Mouse (Mus musculus): Measurements from ENCODE around the gene Gm34653. TPM values are rescaled to one million over a fixed set of nuclear protein-coding genes. Genes with fewer than 3 reads are reported as not detected.
"Not testable (repeated sequence)": the region's sequence is repeated elsewhere in the genome, so short reads cannot be mapped to it uniquely, and the experiment has no call there.

Gene Gm34653
- polyA plus RNA-seq, 1 experiment = not detected

DNA sequence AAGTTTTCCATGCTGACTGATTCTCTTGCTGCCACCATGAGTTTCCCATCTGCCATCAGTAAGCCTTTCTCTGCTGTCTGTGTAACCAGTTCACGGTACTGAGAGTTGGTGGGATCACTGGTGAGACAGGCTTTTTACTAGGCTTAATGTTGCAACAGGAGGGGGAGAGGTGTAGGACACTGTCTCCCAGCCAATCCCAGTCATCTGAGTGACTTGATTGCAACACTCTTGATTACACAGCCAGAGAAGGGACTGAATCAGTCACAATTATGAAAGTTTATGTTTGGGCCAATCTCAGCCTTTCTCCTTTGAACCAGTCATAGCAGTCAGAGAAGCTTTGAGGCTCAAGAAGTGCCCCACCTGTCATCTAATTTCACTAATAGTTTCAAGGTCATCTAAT is 4.8 kb upstream of the Gm34653 start:
- 41% methylated on average over 1 of the region's 1 CpGs for WGBS
- Histone ChIP-seq H3K27ac (ENCODE audit: control insufficient read depth, insufficient read depth, low read depth, low read length, poor library complexity) (no peak overlapping the region), H3K4me1 (ENCODE audit: control insufficient read depth, insufficient read depth, low read length) (peaks cover 1% of the 10 kb centered on the region; the same call in 1 of the 2 replicates), H3K4me3 (replicated peaks; ENCODE audit: control insufficient read depth, low read depth, low read length) (no peak overlapping the region)
- TF ChIP-seq POLR2A (IDR thresholded peaks at IDR 0.05; ENCODE audit: borderline replicate concordance, control insufficient read depth, low read depth, low read length) (no peak), CTCF (IDR thresholded peaks at IDR 0.05; ENCODE audit: control insufficient read depth, insufficient read depth, low read length) (no peak)

DNA sequence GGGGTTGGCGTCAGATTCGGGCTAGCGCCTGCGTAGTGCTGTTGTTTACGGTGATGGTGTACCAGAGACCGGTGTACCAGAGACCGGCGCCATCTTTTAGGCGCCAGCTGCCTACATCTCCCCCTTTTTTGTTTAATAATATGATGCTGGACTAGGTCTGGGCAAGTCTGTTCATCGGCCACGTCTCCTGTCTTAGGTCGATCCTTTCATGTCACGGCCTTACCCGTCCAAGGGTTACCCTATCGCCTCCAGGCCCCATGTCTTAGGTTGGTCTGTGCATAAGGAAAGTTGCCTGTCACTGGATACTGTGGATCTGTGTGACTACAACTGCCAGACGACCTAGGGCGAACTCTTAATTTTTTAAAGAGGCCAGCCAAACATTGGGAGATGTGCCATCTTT is 2.7 kb upstream of the Gm34653 start:
- not testable (repeated sequence) for H3K4me3 ChIP-seq (replicated peaks; ENCODE audit: control insufficient read depth, low read depth, low read length); H3K4me1 ChIP-seq (ENCODE audit: control insufficient read depth, insufficient read depth, low read length); H3K27ac ChIP-seq (ENCODE audit: control insufficient read depth, insufficient read depth, low read depth, low read length, poor library complexity)
- 96% methylated on average over 17 of the region's 17 CpGs for WGBS

DNA sequence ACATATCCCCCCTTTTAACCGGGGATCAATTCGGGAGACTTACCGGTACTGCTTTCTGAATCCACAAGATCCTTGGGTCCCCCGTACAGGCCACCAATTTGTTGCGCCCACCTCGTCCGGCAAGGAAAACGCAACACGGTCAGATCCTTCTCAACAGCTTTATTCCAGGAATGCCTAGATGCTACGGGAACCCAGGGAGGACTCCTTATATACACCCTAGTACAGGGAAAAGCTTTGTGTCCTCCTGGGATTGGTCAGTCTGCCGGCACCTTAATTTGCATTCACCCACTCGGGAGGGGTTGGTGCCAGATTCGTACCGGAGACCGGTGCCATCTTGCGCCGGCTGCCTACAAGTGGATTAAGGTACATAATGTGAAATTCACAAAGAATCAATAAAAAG is 817 bp downstream of the Gm34653 start:
- 88% methylated on average over 17 of the region's 17 CpGs for WGBS
- TF ChIP-seq CTCF (IDR thresholded peaks at IDR 0.05; ENCODE audit: control insufficient read depth, insufficient read depth, low read length) (no peak), POLR2A (IDR thresholded peaks at IDR 0.05; ENCODE audit: borderline replicate concordance, control insufficient read depth, low read depth, low read length) (no peak)
- no peak overlapping the region for H3K27ac ChIP-seq (ENCODE audit: control insufficient read depth, insufficient read depth, low read depth, low read length, poor library complexity)
- H3K4me3 ChIP-seq (replicated peaks; ENCODE audit: control insufficient read depth, low read depth, low read length) = no peak overlapping the region
- no peaks in the 10 kb centered on the region for H3K4me1 ChIP-seq (ENCODE audit: control insufficient read depth, insufficient read depth, low read length)

DNA sequence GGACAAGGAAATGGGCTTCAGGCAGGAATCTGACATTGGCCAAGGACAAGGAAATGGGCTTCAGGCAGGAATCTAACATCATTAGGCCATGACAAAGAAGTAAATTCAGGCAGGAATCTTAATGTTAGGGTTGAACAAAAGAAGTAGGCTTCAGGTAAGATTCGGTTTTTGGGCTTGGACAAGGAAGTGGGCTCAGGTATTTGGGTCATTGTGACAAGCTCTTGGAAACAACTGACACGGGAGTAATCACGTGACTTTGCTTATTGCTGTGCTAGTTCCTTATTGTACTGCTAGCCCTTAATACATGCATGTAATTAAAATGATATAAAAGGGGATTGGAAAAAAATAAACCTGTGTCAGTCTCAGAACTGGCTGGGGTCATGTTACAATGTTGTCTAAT is 2.9 kb downstream of the Gm34653 start:
- no peak for TF ChIP-seq POLR2A (IDR thresholded peaks at IDR 0.05; ENCODE audit: borderline replicate concordance, control insufficient read depth, low read depth, low read length)
- no peak for TF ChIP-seq CTCF (IDR thresholded peaks at IDR 0.05; ENCODE audit: control insufficient read depth, insufficient read depth, low read length)
- Histone ChIP-seq H3K4me3 (replicated peaks; ENCODE audit: control insufficient read depth, low read depth, low read length) (no peak overlapping the region), H3K4me1 (ENCODE audit: control insufficient read depth, insufficient read depth, low read length) (no peaks in the 10 kb centered on the region), H3K27ac (ENCODE audit: control insufficient read depth, insufficient read depth, low read depth, low read length, poor library complexity) (no peak overlapping the region)
- WGBS = 59% methylated on average over 3 of the region's 3 CpGs

DNA sequence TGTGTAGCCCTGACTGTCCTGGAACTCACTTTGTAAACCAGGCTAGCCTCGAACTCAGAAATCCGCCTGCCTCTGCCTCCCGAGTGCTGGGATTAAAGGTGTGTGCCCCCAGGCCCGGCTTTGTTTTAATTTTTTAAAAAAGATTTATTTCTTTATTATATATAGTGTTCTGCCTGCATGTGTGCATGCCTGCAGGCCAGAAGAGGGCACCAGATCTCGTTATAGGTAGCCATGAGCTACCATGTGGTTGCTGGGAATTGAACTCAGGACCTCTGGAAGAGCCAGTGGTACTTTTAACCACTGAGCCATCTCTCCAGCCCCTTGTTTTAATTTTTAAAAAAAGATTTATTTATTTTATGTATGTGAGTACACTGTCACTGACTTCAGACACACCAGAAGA is 7.3 kb downstream of the Gm34653 start:
- not testable (repeated sequence) for H3K4me1 ChIP-seq (ENCODE audit: control insufficient read depth, insufficient read depth, low read length)

DNA sequence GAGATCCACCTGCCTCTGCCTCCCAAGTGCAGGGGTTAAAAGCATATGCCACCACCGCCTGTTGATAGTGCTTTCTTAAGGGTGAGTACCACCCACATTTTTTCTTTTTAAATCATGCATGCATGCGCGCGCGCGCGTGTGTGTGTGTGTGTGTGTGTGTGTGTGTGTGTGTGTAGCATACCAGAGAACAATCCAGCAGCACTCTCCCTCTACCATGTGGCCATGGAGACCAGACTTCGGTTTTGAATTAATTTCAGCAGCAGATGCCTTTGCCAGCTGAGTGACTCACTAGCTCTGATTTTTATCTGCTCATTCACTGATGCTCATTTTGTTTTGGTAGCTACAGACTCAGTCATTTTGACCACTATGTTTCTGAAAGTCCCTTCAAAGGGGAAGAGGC is 8.9 kb downstream of the Gm34653 start:
- H3K27ac ChIP-seq (ENCODE audit: control insufficient read depth, insufficient read depth, low read depth, low read length, poor library complexity) = no peak overlapping the region
- TF ChIP-seq POLR2A (IDR thresholded peaks at IDR 0.05; ENCODE audit: borderline replicate concordance, control insufficient read depth, low read depth, low read length) (no peak), CTCF (IDR thresholded peaks at IDR 0.05; ENCODE audit: control insufficient read depth, insufficient read depth, low read length) (no peak)
- no peak overlapping the region for H3K4me3 ChIP-seq (replicated peaks; ENCODE audit: control insufficient read depth, low read depth, low read length)
- WGBS = 87% methylated on average over 8 of the region's 8 CpGs
- H3K4me1 ChIP-seq (ENCODE audit: control insufficient read depth, insufficient read depth, low read length) = no peaks in the 10 kb centered on the region

More for the DNA sequence above, 7.3 kb downstream of the Gm34653 start:
- not testable (repeated sequence) for H3K4me3 ChIP-seq (replicated peaks; ENCODE audit: control insufficient read depth, low read depth, low read length); H3K27ac ChIP-seq (ENCODE audit: control insufficient read depth, insufficient read depth, low read depth, low read length, poor library complexity)
- 70% methylated on average over 5 of the region's 5 CpGs for WGBS

DNA sequence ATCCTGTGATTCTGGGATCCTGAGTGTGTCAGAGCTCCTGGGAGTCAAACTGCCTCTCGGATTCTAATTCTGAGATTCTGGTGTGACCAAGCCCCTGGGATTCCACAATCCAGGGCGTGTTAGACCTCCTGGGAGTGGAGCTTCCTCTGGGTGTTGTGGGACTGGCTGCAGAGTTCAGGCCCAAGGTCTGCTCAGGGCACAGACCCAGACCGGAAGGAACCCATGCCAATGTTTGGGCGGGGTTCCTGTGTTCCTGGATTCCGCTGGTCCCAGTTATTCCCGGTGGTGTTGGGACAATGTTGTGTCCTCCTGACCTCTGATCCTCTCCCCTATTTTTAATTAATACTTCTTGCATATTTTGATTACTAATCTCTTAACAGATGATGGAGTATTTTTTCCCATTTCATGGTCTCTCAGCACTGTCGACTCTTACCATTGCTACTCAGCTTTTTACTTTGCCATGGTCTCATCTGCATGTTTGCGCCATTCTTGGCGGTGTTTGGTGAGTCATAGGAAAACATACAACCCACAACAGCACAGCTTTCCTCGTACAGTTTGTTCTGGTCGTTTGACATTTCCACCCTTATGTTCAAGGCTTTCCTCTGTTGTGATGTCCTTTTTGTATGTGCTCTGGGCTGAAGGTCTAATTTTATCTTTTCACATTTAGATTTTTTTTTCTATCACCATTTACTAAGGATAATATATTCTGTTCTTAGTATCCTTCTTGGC is 10.6 kb downstream of the Gm34653 start:
- Histone ChIP-seq H3K4me1 (ENCODE audit: control insufficient read depth, insufficient read depth, low read length) (no peaks in the 10 kb centered on the region), H3K27ac (ENCODE audit: control insufficient read depth, insufficient read depth, low read depth, low read length, poor library complexity) (no peak overlapping the region), H3K4me3 (replicated peaks; ENCODE audit: control insufficient read depth, low read depth, low read length) (no peak overlapping the region)
- 69% methylated on average over 11 of the region's 11 CpGs for WGBS
- TF ChIP-seq CTCF (IDR thresholded peaks at IDR 0.05; ENCODE audit: control insufficient read depth, insufficient read depth, low read length) = no peak
- TF ChIP-seq POLR2A (IDR thresholded peaks at IDR 0.05; ENCODE audit: borderline replicate concordance, control insufficient read depth, low read depth, low read length) = no peak

DNA sequence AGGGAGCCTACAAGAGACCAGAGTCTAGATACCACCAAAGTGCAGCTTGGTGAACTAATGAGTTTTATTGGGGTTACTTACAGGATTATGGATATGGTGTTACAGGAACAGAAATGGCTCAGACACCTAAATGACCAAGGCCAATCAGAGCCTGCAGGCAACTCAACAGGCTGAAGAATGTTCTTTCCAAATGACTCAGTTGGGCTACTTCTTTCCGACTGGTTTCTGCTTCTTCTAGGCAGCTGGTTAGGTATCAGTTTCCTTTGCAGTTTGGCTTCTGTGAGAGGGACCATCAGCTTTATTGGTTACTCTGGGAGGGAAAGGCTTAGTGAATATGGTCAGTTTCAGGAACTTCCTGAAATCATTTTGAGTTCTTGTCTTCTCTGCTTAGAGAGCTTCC is 14.9 kb downstream of the Gm34653 start:
- Histone ChIP-seq H3K4me3 (replicated peaks; ENCODE audit: control insufficient read depth, low read depth, low read length) (no peak overlapping the region), H3K4me1 (ENCODE audit: control insufficient read depth, insufficient read depth, low read length) (no peaks in the 10 kb centered on the region), H3K27ac (ENCODE audit: control insufficient read depth, insufficient read depth, low read depth, low read length, poor library complexity) (no peak overlapping the region)
- 95% methylated on average over 1 of the region's 1 CpGs for WGBS
- TF ChIP-seq POLR2A (IDR thresholded peaks at IDR 0.05; ENCODE audit: borderline replicate concordance, control insufficient read depth, low read depth, low read length) = no peak
- TF ChIP-seq CTCF (IDR thresholded peaks at IDR 0.05; ENCODE audit: control insufficient read depth, insufficient read depth, low read length) = no peak

DNA sequence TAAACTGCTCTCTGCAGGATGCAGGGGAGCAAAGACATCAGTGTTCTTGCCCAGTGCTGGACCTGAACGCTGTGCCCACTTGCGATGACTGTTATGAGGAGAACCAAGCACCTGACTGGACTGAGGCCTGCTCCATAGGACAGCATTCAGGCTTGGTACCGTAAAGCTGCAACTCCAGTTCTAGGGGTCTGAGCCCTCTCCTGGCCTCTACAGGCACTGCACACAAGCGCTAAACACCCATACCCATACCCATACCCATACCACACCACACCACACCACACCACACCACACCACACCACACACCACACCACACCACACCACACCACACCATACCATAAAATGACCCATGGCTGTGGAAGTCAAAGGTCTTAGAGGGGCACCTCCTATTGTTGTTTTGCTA is 22.5 kb downstream of the Gm34653 start:
- Histone ChIP-seq H3K4me3 (replicated peaks; ENCODE audit: control insufficient read depth, low read depth, low read length) (no peak overlapping the region), H3K4me1 (ENCODE audit: control insufficient read depth, insufficient read depth, low read length) (no peaks in the 10 kb centered on the region), H3K27ac (ENCODE audit: control insufficient read depth, insufficient read depth, low read depth, low read length, poor library complexity) (no peak overlapping the region)
- no peak for TF ChIP-seq POLR2A (IDR thresholded peaks at IDR 0.05; ENCODE audit: borderline replicate concordance, control insufficient read depth, low read depth, low read length)
- TF ChIP-seq CTCF (IDR thresholded peaks at IDR 0.05; ENCODE audit: control insufficient read depth, insufficient read depth, low read length) = no peak
- WGBS = 96% methylated on average over 4 of the region's 4 CpGs
